Mouse (Mus musculus): Measurements from ENCODE around the gene Arhgap18. TPM values are rescaled to one million over a fixed set of nuclear protein-coding genes. Genes with fewer than 3 reads are reported as not detected.

The Arhgap18 gene
- 8.7 and 9.7 TPM in 2 replicates for polyA plus RNA-seq (2016; fragmentation: Nextera tagmentation; extraction: Ambion mirVana)

- no peak for DNase-seq (ENCODE audit: low spot score)
- 81% methylated on average over 11 of the region's 11 CpGs for WGBS
- Histone ChIP-seq H3K27ac (replicated peaks) (peak within 1 kb of the TSS; percentile 78), H3K4me3 (no peak within 1 kb of the TSS), H3K4me1 (peaks cover 9% of the 10 kb centered on the region), H3K36me3 (no peaks in the 10 kb centered on the region), H3K9me3 (replicated peaks) (no peaks in the 10 kb centered on the region), H3K27me3 (ENCODE audit: low read depth, poor library complexity, severe bottlenecking) (no peaks in the 10 kb centered on the region)
These were observed at the start of gene Arhgap18 for GRCm38 (mm10) chr10:26752929-26753567. TSS of gene Arhgap18 (plus strand) at chr10:26753421.

GRCm38 (mm10) chr10:26710458-26711011 is 42.7 kb upstream of the Arhgap18 start:
- H3K4me1 ChIP-seq, result no peaks in the 10 kb centered on the region
- H3K9me3 ChIP-seq (replicated peaks), result no peaks in the 10 kb centered on the region
- no peaks in the 10 kb centered on the region for H3K36me3 ChIP-seq
- 91% methylated on average over 7 of the region's 7 CpGs for WGBS
- H3K4me3 ChIP-seq, result no peak overlapping the region
- no peaks in the 10 kb centered on the region for H3K27me3 ChIP-seq (ENCODE audit: low read depth, poor library complexity, severe bottlenecking)
- no peak for DNase-seq (ENCODE audit: low spot score)
- H3K27ac ChIP-seq (replicated peaks), result no peak overlapping the region

- Histone ChIP-seq H3K27me3 (ENCODE audit: low read depth, poor library complexity, severe bottlenecking) (no peaks in the 10 kb centered on the region), H3K9me3 (replicated peaks) (no peaks in the 10 kb centered on the region), H3K4me3 (no peak overlapping the region), H3K27ac (replicated peaks) (no peak overlapping the region), H3K4me1 (no peaks in the 10 kb centered on the region), H3K36me3 (no peaks in the 10 kb centered on the region)
- WGBS, result 15% methylated on average over 3 of the region's 3 CpGs
- peak; percentile 16 for DNase-seq (ENCODE audit: low spot score)
These were observed 42.2 kb upstream of the Arhgap18 start for GRCm38 (mm10) chr10:26711068-26711467.

GRCm38 (mm10) chr10:26713986-26714385 is 39.2 kb upstream of the Arhgap18 start:
- DNase-seq (ENCODE audit: low spot score), result no peak
- 50% methylated on average over 3 of the region's 3 CpGs for WGBS
- no peak overlapping the region for H3K27ac ChIP-seq (replicated peaks)

GRCm38 (mm10) chr10:26724704-26725103 is 28.5 kb upstream of the Arhgap18 start:
- Histone ChIP-seq H3K36me3 (no peaks in the 10 kb centered on the region), H3K27me3 (ENCODE audit: low read depth, poor library complexity, severe bottlenecking) (no peaks in the 10 kb centered on the region), H3K9me3 (replicated peaks) (no peaks in the 10 kb centered on the region; the same call in 1 of the 2 replicates), H3K27ac (replicated peaks) (no peak overlapping the region), H3K4me3 (no peak overlapping the region), H3K4me1 (no peaks in the 10 kb centered on the region)
- 96% methylated on average over 2 of the region's 2 CpGs for WGBS
- DNase-seq (ENCODE audit: low spot score), result no peak

More at GRCm38 (mm10) chr10:26713986-26714385, 39.2 kb upstream of the Arhgap18 start:
- Histone ChIP-seq H3K4me3 (no peak overlapping the region), H3K9me3 (replicated peaks) (no peaks in the 10 kb centered on the region), H3K27me3 (ENCODE audit: low read depth, poor library complexity, severe bottlenecking) (no peaks in the 10 kb centered on the region), H3K36me3 (no peaks in the 10 kb centered on the region), H3K4me1 (no peaks in the 10 kb centered on the region)

- Histone ChIP-seq H3K36me3 (no peaks in the 10 kb centered on the region), H3K9me3 (replicated peaks) (peaks cover 2% of the 10 kb centered on the region; the same call in 1 of the 2 replicates), H3K27me3 (ENCODE audit: low read depth, poor library complexity, severe bottlenecking) (no peaks in the 10 kb centered on the region), H3K4me1 (no peaks in the 10 kb centered on the region), H3K4me3 (no peak overlapping the region), H3K27ac (replicated peaks) (no peak overlapping the region)
- no peak for DNase-seq (ENCODE audit: low spot score)
- 92% methylated on average over 3 of the region's 3 CpGs for WGBS
These were observed 28.0 kb upstream of the Arhgap18 start for GRCm38 (mm10) chr10:26725255-26725654.

- Histone ChIP-seq H3K4me3 (no peak overlapping the region), H3K36me3 (no peaks in the 10 kb centered on the region), H3K27ac (replicated peaks) (no peak overlapping the region), H3K27me3 (ENCODE audit: low read depth, poor library complexity, severe bottlenecking) (no peaks in the 10 kb centered on the region), H3K4me1 (peaks cover 9% of the 10 kb centered on the region), H3K9me3 (replicated peaks) (no peaks in the 10 kb centered on the region)
- 79% methylated on average over 3 of the region's 3 CpGs for WGBS
- DNase-seq (ENCODE audit: low spot score), result no peak
These were observed 2.4 kb upstream of the Arhgap18 start for GRCm38 (mm10) chr10:26750827-26751226.

GRCm38 (mm10) chr10:26752064-26752928 is 925 bp upstream of the Arhgap18 start:
- WGBS, result 56% methylated on average over 16 of the region's 16 CpGs

GRCm38 (mm10) chr10:26754006-26754405 is 785 bp downstream of the Arhgap18 start:
- Histone ChIP-seq H3K4me3 (no peak overlapping the region), H3K36me3 (no peaks in the 10 kb centered on the region), H3K9me3 (replicated peaks) (no peaks in the 10 kb centered on the region), H3K27ac (replicated peaks) (no peak overlapping the region), H3K4me1 (peaks cover 9% of the 10 kb centered on the region), H3K27me3 (ENCODE audit: low read depth, poor library complexity, severe bottlenecking) (no peaks in the 10 kb centered on the region)
- DNase-seq (ENCODE audit: low spot score), result no peak
- 93% methylated on average over 6 of the region's 6 CpGs for WGBS

More at GRCm38 (mm10) chr10:26752064-26752928, 925 bp upstream of the Arhgap18 start:
- no peaks in the 10 kb centered on the region for H3K9me3 ChIP-seq (replicated peaks)
- peak; percentile 53 for DNase-seq (ENCODE audit: low spot score)
- H3K36me3 ChIP-seq, result no peaks in the 10 kb centered on the region
- peak overlapping the region; percentile 78 for H3K27ac ChIP-seq (replicated peaks)
- peaks cover 9% of the 10 kb centered on the region for H3K4me1 ChIP-seq
- H3K27me3 ChIP-seq (ENCODE audit: low read depth, poor library complexity, severe bottlenecking), result no peaks in the 10 kb centered on the region
- no peak overlapping the region for H3K4me3 ChIP-seq

- DNase-seq (ENCODE audit: low spot score), result no peak
- H3K27me3 ChIP-seq (ENCODE audit: low read depth, poor library complexity, severe bottlenecking), result no peaks in the 10 kb centered on the region
- H3K9me3 ChIP-seq (replicated peaks), result no peaks in the 10 kb centered on the region
- H3K36me3 ChIP-seq, result no peaks in the 10 kb centered on the region
- no peak overlapping the region for H3K4me3 ChIP-seq
- H3K4me1 ChIP-seq, result peaks cover 10% of the 10 kb centered on the region
- no peak overlapping the region for H3K27ac ChIP-seq (replicated peaks)
- 95% methylated on average over 2 of the region's 2 CpGs for WGBS
These were observed 4.0 kb downstream of the Arhgap18 start for GRCm38 (mm10) chr10:26757231-26757630.

- H3K27me3 ChIP-seq (ENCODE audit: low read depth, poor library complexity, severe bottlenecking), result no peaks in the 10 kb centered on the region
- 0 out of 2 replicates have a peak overlapping the region, but pooled peaks have one; percentile 28 for H3K27ac ChIP-seq (replicated peaks)
- H3K36me3 ChIP-seq, result no peaks in the 10 kb centered on the region
- H3K4me3 ChIP-seq, result no peak overlapping the region
- no peaks in the 10 kb centered on the region for H3K9me3 ChIP-seq (replicated peaks)
- H3K4me1 ChIP-seq, result peaks cover 3% of the 10 kb centered on the region; the same call in 1 of the 2 replicates
- no peak for DNase-seq (ENCODE audit: low spot score)
- 60% methylated on average over 6 of the region's 6 CpGs for WGBS
These were observed 6.2 kb downstream of the Arhgap18 start for GRCm38 (mm10) chr10:26759469-26759868.

- no peak for DNase-seq (ENCODE audit: low spot score)
- no peak overlapping the region for H3K27ac ChIP-seq (replicated peaks)
- 90% methylated on average over 4 of the region's 4 CpGs for WGBS
These were observed 7.9 kb downstream of the Arhgap18 start for GRCm38 (mm10) chr10:26761103-26761502.

More at GRCm38 (mm10) chr10:26761103-26761502, 7.9 kb downstream of the Arhgap18 start:
- Histone ChIP-seq H3K4me3 (no peak overlapping the region), H3K9me3 (replicated peaks) (no peaks in the 10 kb centered on the region), H3K4me1 (peaks cover 3% of the 10 kb centered on the region; the same call in 1 of the 2 replicates), H3K27me3 (ENCODE audit: low read depth, poor library complexity, severe bottlenecking) (no peaks in the 10 kb centered on the region), H3K36me3 (no peaks in the 10 kb centered on the region)

Measured in midbrain, embryonic 10.5 days (tissue).